Mouse (Mus musculus) myocyte (in vitro differentiated cells): ENCODE measurements around the gene Ulk3. TPM values are rescaled to one million over a fixed set of nuclear protein-coding genes. Genes with fewer than 3 reads are reported as not detected.

Experiments
- H3K27me3 ChIP-seq: one replicate; pipeline ENCODE4 v1.6.1; 2011; ENCODE audit not compliant: control insufficient read depth, insufficient read depth, insufficient read length
- H3K36me3 ChIP-seq: one replicate; pipeline ENCODE4 v1.6.1; 2011; ENCODE audit not compliant: control insufficient read depth, insufficient read depth
- H3K4me2 ChIP-seq: one replicate; pipeline ENCODE4 v1.6.1; 2011; ENCODE audit warnings: low read depth, control low read depth
- H3K4me3 ChIP-seq: one replicate; pipeline ENCODE4 v1.5.1; 2011; ENCODE audit warnings: mild to moderate bottlenecking, control low read depth, moderate library complexity
- H3K79me2 ChIP-seq: one replicate; pipeline ENCODE4 v1.6.1; 2011; ENCODE audit not compliant: control insufficient read depth, insufficient read depth
- H3ac ChIP-seq: one replicate; pipeline ENCODE4 v1.6.1; 2011; ENCODE audit not compliant: control insufficient read depth, insufficient read length
- CEBPB ChIP-seq: IDR thresholded peaks from 2 replicates; pipeline ENCODE4 v1.6.1; 2011; ENCODE audit warnings: mild to moderate bottlenecking, moderate library complexity; ENCODE audit not compliant: poor library complexity, insufficient read depth, severe bottlenecking
- MAX ChIP-seq: IDR thresholded peaks from one replicate; pipeline ENCODE4 v1.6.1; 2011; ENCODE audit warnings: low read depth, mild to moderate bottlenecking, control low read depth
- MYOD1 ChIP-seq, 3 experiments: IDR thresholded peaks; one replicate each; pipeline ENCODE4 v1.6.1; 2011; ENCODE audit warnings: control low read depth in 2 of 3, low read depth in 2 of 3, mild to moderate bottlenecking in 2 of 3, moderate library complexity in 1 of 3; ENCODE audit not compliant: insufficient read length in 2 of 3, control insufficient read depth in 1 of 3
- MYOG ChIP-seq, 3 experiments: IDR thresholded peaks; one replicate each; pipeline ENCODE4 v1.6.1; 2011; ENCODE audit warnings: control low read depth in 2 of 3, low read depth in 2 of 3, mild to moderate bottlenecking in 2 of 3; ENCODE audit not compliant: insufficient read length in 2 of 3, control insufficient read depth in 1 of 3, insufficient read depth in 1 of 3
- POLR2A ChIP-seq: IDR thresholded peaks from one replicate; pipeline ENCODE4 v1.6.1; 2011; ENCODE audit warnings: low read depth, mild to moderate bottlenecking, control low read depth, moderate library complexity; ENCODE audit not compliant: insufficient read length
- REST ChIP-seq: IDR thresholded peaks from one replicate; pipeline ENCODE4 v1.6.1; 2011; ENCODE audit warnings: mild to moderate bottlenecking, control low read depth, moderate library complexity; ENCODE audit not compliant: insufficient read depth, insufficient read length
- SRF ChIP-seq: IDR thresholded peaks from one replicate; pipeline ENCODE4 v1.6.1; 2011; ENCODE audit warnings: low read depth; ENCODE audit not compliant: control insufficient read depth, insufficient read length
- TCF12 ChIP-seq: IDR thresholded peaks from one replicate; pipeline ENCODE4 v1.6.1; 2011; ENCODE audit warnings: mild to moderate bottlenecking, control low read depth; ENCODE audit not compliant: poor library complexity, insufficient read depth, severe bottlenecking
- TCF3 ChIP-seq: IDR thresholded peaks from one replicate; pipeline ENCODE4 v1.6.1; 2011; ENCODE audit warnings: low read depth, control low read depth; ENCODE audit not compliant: insufficient read length
- USF1 ChIP-seq: IDR thresholded peaks from one replicate; pipeline ENCODE4 v1.6.1; 2011; ENCODE audit warnings: low read depth, mild to moderate bottlenecking, control low read depth, moderate library complexity
- polyA plus RNA-seq: library from polyadenylated mRNA; unstranded; fragments of >200 nt; fragmentation: generic; extraction: Trizol; gene quantifications from one replicate; pipeline ENCODE4 v1.2.1, GENCODE M21; 2012; ENCODE audit warnings: missing spikeins

Ulk3 gene
- polyA plus RNA-seq, 1 experiment: 12.2 TPM

DNA sequence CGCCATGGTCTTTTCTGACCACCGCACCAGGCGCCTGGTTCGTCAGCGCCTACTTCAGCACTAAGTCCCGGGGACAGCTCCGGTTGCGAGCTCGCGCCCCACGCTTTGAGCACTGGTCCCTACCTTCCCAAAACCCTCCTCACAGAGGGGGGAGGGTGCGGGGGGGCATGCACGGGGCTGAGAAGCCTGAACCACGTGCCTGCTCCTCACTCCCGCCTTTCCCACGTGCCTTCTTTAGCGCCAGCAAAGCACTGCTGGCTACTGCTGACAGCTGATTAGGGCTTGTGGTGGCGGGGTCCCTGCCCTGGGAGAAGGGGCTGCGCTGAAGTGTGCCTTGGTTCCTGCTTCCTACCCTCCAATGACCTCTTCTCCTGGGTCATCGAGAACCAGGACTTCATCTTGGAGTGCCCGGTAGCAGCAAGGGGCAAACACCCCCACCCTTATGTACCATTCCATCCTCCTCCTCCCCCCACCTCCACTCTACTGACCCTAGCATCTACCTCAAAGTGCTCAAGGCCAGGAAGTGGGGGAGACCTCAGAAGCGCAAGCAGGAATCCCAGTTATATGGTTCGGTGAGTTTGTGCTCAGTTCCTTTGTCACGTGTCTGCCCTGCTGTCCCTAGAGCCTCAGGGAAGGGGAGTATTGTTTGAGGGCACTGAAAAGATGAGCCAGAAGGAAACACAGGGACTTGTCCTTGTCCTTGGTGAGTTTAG lies 17.0 kb downstream of the Ulk3 start, which contains the start of gene Cplx3:
Cplx3 (minus strand) TSS at position 143 of the 713 bp plus-strand sequence.
- Histone ChIP-seq H3K27me3 (no peaks in the 10 kb centered on the region), H3K4me3 (no peak within 1 kb of the TSS), H3K79me2 (no peaks in the 10 kb centered on the region), H3K4me2 (no peak within 1 kb of the TSS), H3K36me3 (no peaks in the 10 kb centered on the region), H3ac (no peak within 1 kb of the TSS)
- TF ChIP-seq TCF12 (no peak), MAX (no peak), REST (peak; percentile 91)

DNA sequence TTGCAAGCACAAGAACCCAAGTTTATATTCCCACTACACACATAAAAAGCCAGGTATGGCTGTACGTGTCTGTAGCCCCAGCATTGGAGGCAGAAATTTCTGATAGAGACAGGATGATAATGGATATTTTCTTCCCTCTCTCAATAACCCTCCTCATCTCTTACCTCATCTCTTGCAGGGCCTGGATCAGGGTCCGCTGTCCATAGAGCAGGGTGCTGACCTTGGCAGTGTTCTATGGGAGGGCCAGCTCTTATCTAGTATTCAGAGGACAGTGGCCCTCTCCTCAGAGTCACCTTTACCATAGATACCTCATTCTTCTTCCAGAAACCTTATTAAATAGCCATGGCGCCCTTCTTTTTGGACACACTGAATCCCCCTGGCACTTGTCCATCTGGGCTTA lies 20.6 kb downstream of the Ulk3 start:
- Histone ChIP-seq H3K79me2 (no peaks in the 10 kb centered on the region), H3ac (no peak overlapping the region), H3K4me3 (no peak overlapping the region), H3K27me3 (no peaks in the 10 kb centered on the region), H3K36me3 (no peaks in the 10 kb centered on the region), H3K4me2 (no peak overlapping the region)
- TF ChIP-seq USF1: no peak
- peak; percentile 83 for TF ChIP-seq REST

DNA sequence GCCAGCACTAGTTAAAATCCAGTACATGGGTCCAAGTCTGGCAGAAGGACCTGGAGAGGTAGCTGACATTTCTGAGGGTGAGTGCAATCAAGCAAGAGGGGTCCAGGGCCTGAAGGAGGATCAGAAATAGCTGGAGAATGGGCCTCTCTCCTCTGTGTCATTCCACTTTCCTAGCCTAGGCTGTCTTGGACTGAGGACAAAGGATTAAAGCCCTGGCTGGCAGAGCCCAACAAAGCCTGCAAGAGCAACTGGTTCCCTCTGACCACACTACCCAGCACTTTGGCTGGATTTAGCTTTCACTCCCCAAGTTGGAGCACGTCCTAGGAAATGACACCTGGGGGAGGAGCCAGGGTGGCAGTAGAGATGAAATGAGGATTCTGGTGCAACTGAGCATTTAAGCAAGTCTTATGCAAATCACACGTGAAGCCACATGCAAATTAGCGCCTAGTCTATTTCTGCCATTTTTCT lies 21.1 kb downstream of the Ulk3 start:
- no peak overlapping the region for H3K4me3 ChIP-seq
- TF ChIP-seq REST (no peak), MYOD1 (IDR thresholded peaks at IDR 0.05; ENCODE audit: control insufficient read depth in 1 of 3, insufficient read length in 2 of 3, low read depth in 2 of 3) (peak in 1 of 3 experiments; percentile 35), MYOG (IDR thresholded peaks at IDR 0.05; ENCODE audit: control insufficient read depth in 1 of 3, insufficient read depth in 1 of 3, insufficient read length in 2 of 3, low read depth in 2 of 3) (peak in 2 of 3 experiments; percentile 40 to 63)
- H3K36me3 ChIP-seq: no peaks in the 10 kb centered on the region
- H3K79me2 ChIP-seq: no peaks in the 10 kb centered on the region
- no peak overlapping the region for H3K4me2 ChIP-seq
- no peaks in the 10 kb centered on the region for H3K27me3 ChIP-seq
- no peak overlapping the region for H3ac ChIP-seq

DNA sequence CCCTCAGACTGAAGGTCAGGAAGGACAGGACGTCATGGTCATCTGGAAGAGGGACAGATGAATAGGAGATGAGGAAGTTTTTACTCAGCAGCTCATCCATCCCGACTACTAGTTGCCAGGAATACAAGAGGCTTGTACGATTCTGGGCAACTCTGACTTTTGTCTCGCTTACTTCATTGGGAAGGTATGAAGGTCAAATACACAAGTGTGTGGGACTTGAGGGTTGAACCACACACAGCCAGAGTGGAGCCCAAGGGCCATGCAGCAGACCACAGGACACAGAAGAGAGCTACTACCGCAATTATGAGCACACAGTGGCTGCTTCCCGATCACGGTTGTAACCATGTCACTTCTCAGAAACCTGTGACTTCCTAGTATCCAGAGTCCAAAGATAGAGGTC lies 23.3 kb downstream of the Ulk3 start:
- H3K27me3 ChIP-seq: no peaks in the 10 kb centered on the region
- H3K36me3 ChIP-seq: no peaks in the 10 kb centered on the region
- no peak overlapping the region for H3K4me2 ChIP-seq
- no peak overlapping the region for H3ac ChIP-seq
- no peak overlapping the region for H3K4me3 ChIP-seq
- TF ChIP-seq MYOG (IDR thresholded peaks at IDR 0.05; ENCODE audit: control insufficient read depth in 1 of 3, insufficient read depth in 1 of 3, insufficient read length in 2 of 3, low read depth in 2 of 3): peak in 1 of 3 experiments; percentile 12
- TF ChIP-seq TCF12: no peak
- no peaks in the 10 kb centered on the region for H3K79me2 ChIP-seq

DNA sequence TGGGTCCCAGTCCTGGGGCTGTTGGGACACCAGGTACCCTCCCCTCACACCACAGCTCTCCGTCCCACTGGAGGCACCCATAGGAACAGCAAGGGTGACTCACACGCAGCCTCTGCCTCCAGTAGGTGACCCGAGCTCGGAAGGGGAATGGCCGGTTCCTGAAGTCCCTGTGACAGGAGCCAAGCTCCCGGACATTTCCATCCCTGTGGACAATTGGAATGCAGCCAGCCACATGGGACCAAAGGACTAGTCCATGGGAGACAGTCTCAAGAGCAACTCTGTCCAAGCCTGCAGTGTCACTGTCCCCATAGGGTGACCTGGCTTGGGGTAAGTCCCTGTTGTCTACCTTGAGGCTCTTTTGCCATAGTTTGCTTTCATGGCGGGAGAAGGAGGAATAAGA lies 24.7 kb downstream of the Ulk3 start:
- H3K4me2 ChIP-seq: no peak overlapping the region
- no peak overlapping the region for H3ac ChIP-seq
- H3K36me3 ChIP-seq: no peaks in the 10 kb centered on the region
- no peaks in the 10 kb centered on the region for H3K79me2 ChIP-seq
- no peaks in the 10 kb centered on the region for H3K27me3 ChIP-seq
- H3K4me3 ChIP-seq: no peak overlapping the region
- no peak for TF ChIP-seq REST
- no peak for TF ChIP-seq POLR2A
- no peak for TF ChIP-seq MYOG (IDR thresholded peaks at IDR 0.05; ENCODE audit: control insufficient read depth in 1 of 3, insufficient read depth in 1 of 3, insufficient read length in 2 of 3, low read depth in 2 of 3)

DNA sequence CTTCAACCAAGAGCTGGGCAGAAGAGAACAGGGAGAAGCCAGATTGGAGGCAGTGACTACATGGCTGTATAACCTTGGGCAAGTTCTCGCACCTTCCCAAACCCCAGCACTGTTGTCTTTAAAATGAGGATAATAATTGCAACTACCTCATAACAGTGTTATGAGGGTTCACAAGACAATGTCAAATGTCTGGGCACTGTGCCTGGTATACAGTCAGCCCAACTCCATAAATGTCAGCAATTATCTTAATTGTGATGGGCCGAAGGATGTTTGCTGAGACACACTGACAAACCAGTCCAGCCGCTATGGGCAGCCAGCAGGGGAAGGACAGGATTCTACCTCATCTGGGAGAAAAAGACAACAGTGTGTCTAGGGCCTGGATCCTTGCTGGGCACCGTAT lies 25.5 kb downstream of the Ulk3 start:
- no peak for TF ChIP-seq MYOG (IDR thresholded peaks at IDR 0.05; ENCODE audit: control insufficient read depth in 1 of 3, insufficient read depth in 1 of 3, insufficient read length in 2 of 3, low read depth in 2 of 3)
- TF ChIP-seq MAX: no peak
- no peak for TF ChIP-seq TCF12
- no peak for TF ChIP-seq TCF3
- no peak for TF ChIP-seq USF1
- no peak for TF ChIP-seq CEBPB
- TF ChIP-seq REST: no peak
- TF ChIP-seq MYOD1 (IDR thresholded peaks at IDR 0.05; ENCODE audit: control insufficient read depth in 1 of 3, insufficient read length in 2 of 3, low read depth in 2 of 3): no peak
- no peak for TF ChIP-seq SRF
- Histone ChIP-seq H3K27me3 (no peaks in the 10 kb centered on the region), H3K4me3 (no peak overlapping the region), H3K4me2 (peak overlapping the region; percentile 14), H3K79me2 (no peaks in the 10 kb centered on the region), H3K36me3 (no peaks in the 10 kb centered on the region), H3ac (no peak overlapping the region)
